Mouse (Mus musculus) hindbrain, embryonic 14.5 days (tissue): ENCODE results near the gene Etfa. TPM values are rescaled to one million over a fixed set of nuclear protein-coding genes. Genes with fewer than 3 reads are reported as not detected.

Experiments used
- ATAC-seq: fragments of 200-750 bp; cut with Nextera tagmentation; 2 replicates; pipeline ENCODE4 v1.8.0; 2017; ENCODE audit warnings: moderate number of reproducible peaks, mild to moderate bottlenecking, moderate TSS enrichment, moderate library complexity; ENCODE audit not compliant: low FRiP score
- DNase-seq: peaks from one replicate; pipeline ENCODE4 v3.0.0-alpha.2; 2015; ENCODE audit warnings: low spot score
- H3K27ac ChIP-seq: fragments of 300-500 bp; sonication (generic); 2 replicates; pipeline ENCODE4 v1.5.1; 2014; ENCODE audit warnings: mild to moderate bottlenecking, moderate library complexity
- H3K27me3 ChIP-seq: fragments of 300-500 bp; sonication (generic); 2 replicates; pipeline ENCODE4 v1.6.1; 2014; ENCODE audit warnings: mild to moderate bottlenecking, low read length, mixed read lengths; ENCODE audit not compliant: control insufficient read depth, insufficient read depth
- H3K36me3 ChIP-seq: fragments of 300-500 bp; sonication (generic); replicated peaks from 2 replicates; pipeline ENCODE4 v1.6.1; 2014; ENCODE audit not compliant: control insufficient read depth, insufficient read depth
- H3K4me1 ChIP-seq: fragments of 300-500 bp; sonication (generic); replicated peaks from 2 replicates; pipeline ENCODE4 v1.6.1; 2014; ENCODE audit warnings: antibody characterized with exemption, low read length, mixed read lengths; ENCODE audit not compliant: control insufficient read depth, insufficient read depth
- H3K4me2 ChIP-seq: fragments of 300-500 bp; sonication (generic); replicated peaks from 2 replicates; pipeline ENCODE4 v1.6.1; 2014; ENCODE audit warnings: mild to moderate bottlenecking, moderate library complexity
- H3K4me3 ChIP-seq: fragments of 300-500 bp; sonication (generic); replicated peaks from 2 replicates; pipeline ENCODE4 v1.5.1; 2014; ENCODE audit warnings: mild to moderate bottlenecking, low read length
- H3K9ac ChIP-seq: fragments of 300-500 bp; sonication (generic); 2 replicates; pipeline ENCODE4 v1.6.1; 2014
- H3K9me3 ChIP-seq: fragments of 300-500 bp; sonication (generic); 2 replicates; pipeline ENCODE4 v1.6.1; 2016; ENCODE audit warnings: low read length; ENCODE audit not compliant: control insufficient read depth
- WGBS: fragments of 180-500 bp; shearing (Covaris S2); extraction: QIAGEN DNeasy Blood & Tissue Kit; methylation state at CpG from one replicate; pipeline ENCODE4 v1.1.7; 2014; 5-methylcytosine and 5-hydroxymethylcytosine counted together
- polyA plus RNA-seq: library from polyadenylated mRNA; unstranded; fragments of >200 nt; fragmentation: Nextera tagmentation; extraction: Ambion mirVana; gene quantifications from 2 replicates; pipeline ENCODE4 v1.2.1, GENCODE M21; 2014

The Etfa gene
- polyA plus RNA-seq, 1 experiment from 2014 or later, result 99.0 TPM

DNA sequence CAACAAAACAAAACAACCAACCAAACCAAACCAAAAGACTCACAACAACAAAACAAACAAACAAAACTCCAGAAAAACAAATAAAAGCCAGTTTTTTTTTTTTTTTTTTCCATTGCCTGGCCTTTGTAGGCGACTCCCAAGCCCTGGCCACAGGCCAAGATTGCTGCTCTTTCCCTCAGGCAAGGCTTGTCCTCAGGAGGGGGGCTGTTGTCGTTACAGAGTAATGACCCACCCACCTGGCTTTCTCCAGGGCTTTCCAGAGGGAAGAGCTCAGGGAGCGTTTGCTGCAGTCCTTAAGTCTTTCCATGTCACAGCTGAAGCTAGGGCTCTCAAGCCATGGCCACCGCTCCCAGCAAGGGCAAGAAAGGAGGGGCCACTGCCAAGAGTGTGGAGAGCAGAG, 26.3 kb upstream of the Etfa start, which contains the start of gene Isl2:
Gene Isl2, plus strand, starts transcription at position 296 of the 400 bp plus-strand sequence.
- WGBS, result 5% methylated on average over 4 of the region's 4 CpGs
- no peak within 1 kb of the TSS for H3K27ac ChIP-seq

GRCm38 (mm10) chr9:55535907-55536306, 23.9 kb upstream of the Etfa start:
- peak; percentile 66 for DNase-seq
- no peaks in the 10 kb centered on the region for H3K9me3 ChIP-seq
- no peak overlapping the region for H3K4me3 ChIP-seq
- H3K27ac ChIP-seq, result no peak overlapping the region
- H3K9ac ChIP-seq, result no peak overlapping the region
- H3K4me2 ChIP-seq, result no peak overlapping the region
- 27% methylated on average over 3 of the region's 3 CpGs for WGBS
- ATAC-seq, result no peak
- H3K36me3 ChIP-seq, result no peaks in the 10 kb centered on the region
- H3K4me1 ChIP-seq, result no peaks in the 10 kb centered on the region
- H3K27me3 ChIP-seq, result peaks cover 44% of the 10 kb centered on the region

More for the DNA sequence above, 26.3 kb upstream of the Etfa start, which contains the start of gene Isl2:
- Histone ChIP-seq H3K9ac (no peak within 1 kb of the TSS), H3K4me1 (no peaks in the 10 kb centered on the region), H3K4me2 (no peak within 1 kb of the TSS), H3K36me3 (no peaks in the 10 kb centered on the region), H3K27me3 (peaks cover 69% of the 10 kb centered on the region), H3K4me3 (no peak within 1 kb of the TSS), H3K9me3 (no peaks in the 10 kb centered on the region)
- DNase-seq, result no peak
- no peak for ATAC-seq

DNA sequence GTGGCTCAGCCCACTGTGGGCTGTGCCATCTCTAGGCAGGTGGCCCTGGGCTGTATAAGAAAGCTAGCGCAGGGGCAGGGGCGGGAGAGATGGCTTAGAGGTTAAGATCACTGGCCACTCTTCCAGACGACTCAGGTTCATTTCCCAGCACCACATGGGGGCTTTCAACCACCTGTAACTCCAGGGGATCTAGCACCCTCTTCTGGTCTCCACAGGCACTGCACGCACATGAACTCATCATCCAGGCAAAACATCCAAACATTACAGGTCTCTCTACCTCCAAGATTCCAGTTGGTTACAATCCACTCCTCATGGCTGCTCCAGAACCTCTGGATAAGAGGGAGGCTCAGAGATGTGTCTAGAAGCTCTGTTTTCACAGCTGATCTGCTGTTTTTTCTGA, 13.7 kb upstream of the Etfa start:
- no peaks in the 10 kb centered on the region for H3K36me3 ChIP-seq
- ATAC-seq (no peak), DNase-seq (no peak)
- peaks cover 11% of the 10 kb centered on the region; the same call in 1 of the 2 replicates for H3K27me3 ChIP-seq
- H3K27ac ChIP-seq, result no peak overlapping the region
- H3K9ac ChIP-seq, result no peak overlapping the region
- no peak overlapping the region for H3K4me2 ChIP-seq
- 29% methylated on average over 4 of the region's 4 CpGs for WGBS
- H3K9me3 ChIP-seq, result no peaks in the 10 kb centered on the region
- no peak overlapping the region for H3K4me3 ChIP-seq
- H3K4me1 ChIP-seq, result no peaks in the 10 kb centered on the region

DNA sequence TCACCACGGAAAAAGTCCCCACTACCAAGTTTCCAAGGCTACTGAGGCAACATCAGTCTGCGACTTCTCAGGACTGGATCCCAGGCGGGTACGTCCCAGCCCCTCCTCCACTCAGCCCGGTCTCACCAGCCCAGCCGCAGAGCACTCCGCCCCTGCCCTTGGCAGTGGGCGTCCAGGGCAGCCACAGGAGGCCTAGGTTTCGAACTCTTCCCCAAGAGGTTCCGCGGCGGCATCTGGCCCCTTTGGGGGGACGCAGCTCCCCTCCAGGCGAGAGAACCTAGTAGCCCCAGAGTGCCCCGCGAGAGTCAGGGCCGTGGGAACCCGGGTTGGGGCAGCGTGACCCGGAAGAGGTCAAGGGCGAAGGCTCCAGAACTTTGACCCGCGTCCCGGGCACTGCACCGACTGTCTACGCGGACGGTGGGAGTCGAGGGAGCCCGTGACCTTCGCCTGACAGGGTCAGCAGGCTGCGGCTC, 486 bp downstream of the Etfa start:
- peaks cover 21% of the 10 kb centered on the region for H3K27me3 ChIP-seq
- peak overlapping the region; percentile 71 for H3K27ac ChIP-seq
- H3K9me3 ChIP-seq, result no peaks in the 10 kb centered on the region
- peak overlapping the region; percentile 81 for H3K4me2 ChIP-seq
- WGBS, result under 1% methylated on average over 32 of the region's 32 CpGs
- DNase-seq (peak; percentile 38), ATAC-seq (peak; percentile 69)
- H3K4me3 ChIP-seq, result peak overlapping the region; percentile 63
- H3K9ac ChIP-seq, result peak overlapping the region; percentile 67
- H3K36me3 ChIP-seq, result no peaks in the 10 kb centered on the region
- H3K4me1 ChIP-seq, result no peaks in the 10 kb centered on the region

GRCm38 (mm10) chr9:55510651-55511235, 1.3 kb downstream of the Etfa start:
- peaks cover 21% of the 10 kb centered on the region for H3K27me3 ChIP-seq
- 78% methylated on average over 10 of the region's 10 CpGs for WGBS
- no peaks in the 10 kb centered on the region for H3K9me3 ChIP-seq
- peak overlapping the region; percentile 67; the same call in 1 of the 2 replicates for H3K9ac ChIP-seq
- H3K36me3 ChIP-seq, result no peaks in the 10 kb centered on the region
- no peak for DNase-seq
- H3K4me2 ChIP-seq, result peak overlapping the region; percentile 81
- no peak for ATAC-seq
- peak overlapping the region; percentile 63 for H3K4me3 ChIP-seq
- no peak overlapping the region for H3K27ac ChIP-seq
- H3K4me1 ChIP-seq, result no peaks in the 10 kb centered on the region

DNA sequence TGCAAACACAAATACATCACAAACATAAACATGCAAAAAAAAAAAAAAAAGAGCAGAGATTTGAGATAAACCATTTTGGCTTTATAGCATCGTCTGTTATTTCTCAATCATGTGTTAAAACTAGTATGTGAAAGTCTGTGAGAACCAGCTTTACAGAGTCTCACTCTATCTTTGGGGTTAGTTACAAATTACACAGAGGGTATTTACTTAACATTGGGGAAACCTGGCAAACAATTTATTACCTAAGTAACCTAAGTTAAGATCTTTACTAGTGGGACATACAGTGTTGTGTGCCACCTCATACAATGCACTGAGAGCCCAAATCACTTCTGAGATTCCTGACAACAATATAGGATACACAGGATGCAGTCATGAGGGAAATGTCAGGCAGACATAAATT, 2.3 kb downstream of the Etfa start:
- ATAC-seq (no peak), DNase-seq (no peak)
- H3K27ac ChIP-seq, result no peak overlapping the region
- H3K4me3 ChIP-seq, result no peak overlapping the region
- H3K27me3 ChIP-seq, result peaks cover 21% of the 10 kb centered on the region
- H3K9ac ChIP-seq, result no peak overlapping the region
- WGBS, result 89% methylated on average over 1 of the region's 1 CpGs
- no peaks in the 10 kb centered on the region for H3K36me3 ChIP-seq
- H3K4me1 ChIP-seq, result no peaks in the 10 kb centered on the region
- H3K4me2 ChIP-seq, result no peak overlapping the region
- H3K9me3 ChIP-seq, result no peaks in the 10 kb centered on the region

- H3K4me3 ChIP-seq, result no peak overlapping the region
- 53% methylated on average over 4 of the region's 4 CpGs for WGBS
- peaks cover 12% of the 10 kb centered on the region for H3K27me3 ChIP-seq
- no peaks in the 10 kb centered on the region for H3K9me3 ChIP-seq
- no peak overlapping the region for H3K27ac ChIP-seq
- ATAC-seq (no peak), DNase-seq (no peak)
- H3K9ac ChIP-seq, result no peak overlapping the region
- no peak overlapping the region for H3K4me2 ChIP-seq
- no peaks in the 10 kb centered on the region for H3K36me3 ChIP-seq
- no peaks in the 10 kb centered on the region for H3K4me1 ChIP-seq
Measured at GRCm38 (mm10) chr9:55508701-55509100, 3.3 kb downstream of the Etfa start.

- 88% methylated on average over 3 of the region's 3 CpGs for WGBS
- Histone ChIP-seq H3K4me2 (no peak overlapping the region), H3K27ac (no peak overlapping the region), H3K36me3 (no peaks in the 10 kb centered on the region), H3K9ac (no peak overlapping the region), H3K9me3 (no peaks in the 10 kb centered on the region), H3K4me3 (no peak overlapping the region), H3K27me3 (peaks cover 5% of the 10 kb centered on the region), H3K4me1 (no peaks in the 10 kb centered on the region)
- DNase-seq, result no peak
- no peak for ATAC-seq
Measured at GRCm38 (mm10) chr9:55507922-55508321, 4.1 kb downstream of the Etfa start.

GRCm38 (mm10) chr9:55482116-55482515, 29.9 kb downstream of the Etfa start:
- H3K9me3 ChIP-seq, result no peaks in the 10 kb centered on the region
- no peaks in the 10 kb centered on the region for H3K4me1 ChIP-seq
- H3K27me3 ChIP-seq, result no peaks in the 10 kb centered on the region
- peaks cover 18% of the 10 kb centered on the region; the same call in 1 of the 2 replicates for H3K36me3 ChIP-seq
- WGBS, result 58% methylated on average over 2 of the region's 2 CpGs
- no peak overlapping the region for H3K4me2 ChIP-seq
- H3K4me3 ChIP-seq, result no peak overlapping the region
- H3K9ac ChIP-seq, result no peak overlapping the region
- no peak overlapping the region for H3K27ac ChIP-seq
- ATAC-seq, result no peak
- DNase-seq, result no peak
